Mouse (Mus musculus) liver, embryonic 15.5 days (tissue): ENCODE measurements around the gene Psen2. TPM values are rescaled to one million over a fixed set of nuclear protein-coding genes. Genes with fewer than 3 reads are reported as not detected.
A peak's percentile ranks its signal among the peaks of the same experiment; 100 is the strongest.

ENCODE experiments used
- ATAC-seq: fragments of 200-750 bp; cut with Nextera tagmentation; 2 replicates; pipeline ENCODE4 v1.8.0; 2017; ENCODE audit warnings: moderate number of reproducible peaks, mild to moderate bottlenecking, moderate library complexity; ENCODE audit not compliant: insufficient read depth
- H3K27ac ChIP-seq: fragments of 300-500 bp; sonication (generic); replicated peaks from 2 replicates; pipeline ENCODE4 v1.5.1; 2015; ENCODE audit warnings: mild to moderate bottlenecking, inconsistent platforms
- H3K27me3 ChIP-seq: fragments of 300-500 bp; sonication (generic); 2 replicates; pipeline ENCODE4 v1.6.1; 2015; ENCODE audit warnings: mild to moderate bottlenecking, inconsistent platforms
- H3K36me3 ChIP-seq: fragments of 300-500 bp; sonication (generic); replicated peaks from 2 replicates; pipeline ENCODE4 v1.6.1; 2015; ENCODE audit warnings: moderate library complexity, mild to moderate bottlenecking, inconsistent platforms
- H3K4me1 ChIP-seq: fragments of 300-500 bp; sonication (generic); replicated peaks from 2 replicates; pipeline ENCODE4 v1.6.1; 2015; ENCODE audit warnings: inconsistent platforms
- H3K4me2 ChIP-seq: fragments of 300-500 bp; sonication (generic); 2 replicates; pipeline ENCODE4 v1.6.1; 2015; ENCODE audit warnings: moderate library complexity, mild to moderate bottlenecking, inconsistent platforms
- H3K4me3 ChIP-seq: fragments of 300-500 bp; sonication (generic); replicated peaks from 2 replicates; pipeline ENCODE4 v1.5.1; 2015; ENCODE audit warnings: mild to moderate bottlenecking, inconsistent platforms
- H3K9ac ChIP-seq: fragments of 300-500 bp; sonication (generic); 2 replicates; pipeline ENCODE4 v1.6.1; 2015; ENCODE audit warnings: moderate library complexity, mild to moderate bottlenecking, inconsistent platforms
- H3K9me3 ChIP-seq: fragments of 300-500 bp; sonication (generic); replicated peaks from 2 replicates; pipeline ENCODE4 v1.6.1; 2016; ENCODE audit warnings: inconsistent platforms
- WGBS: fragments of 180-500 bp; shearing (Covaris S2); methylation state at CpG from one replicate; pipeline ENCODE4 v1.1.7; 2015; ENCODE audit warnings: mixed read lengths; ENCODE audit not compliant: insufficient replicate concordance; 5-methylcytosine and 5-hydroxymethylcytosine counted together
- polyA plus RNA-seq: library from polyadenylated mRNA; unstranded; fragments of >200 nt; fragmentation: Nextera tagmentation; extraction: Ambion mirVana; gene quantifications from 2 replicates; pipeline ENCODE4 v1.2.1, GENCODE M21; 2015

Gene Psen2
- polyA plus RNA-seq, 1 experiment from 2014 or later, result 27.0 TPM

- H3K9me3 ChIP-seq, result no peaks in the 10 kb centered on the region
- H3K9ac ChIP-seq, result no peak overlapping the region
- peaks cover 40% of the 10 kb centered on the region for H3K4me1 ChIP-seq
Observed at GRCm38 (mm10) chr1:180186371-180186770, 76.9 kb downstream of the Psen2 start.

GRCm38 (mm10) chr1:180185877-180186276 is 77.4 kb downstream of the Psen2 start:
- no peaks in the 10 kb centered on the region for H3K9me3 ChIP-seq
- no peak overlapping the region for H3K4me3 ChIP-seq
- no peak overlapping the region for H3K27ac ChIP-seq
- H3K9ac ChIP-seq, result no peak overlapping the region
- WGBS, result 60% methylated on average over 5 of the region's 5 CpGs
- 0 out of 2 replicates have a peak, but pooled peaks cover 4% of the 10 kb centered on the region for H3K36me3 ChIP-seq
- no peaks in the 10 kb centered on the region for H3K27me3 ChIP-seq
- H3K4me2 ChIP-seq, result no peak overlapping the region
- ATAC-seq, result no peak
- peaks cover 44% of the 10 kb centered on the region for H3K4me1 ChIP-seq

More at GRCm38 (mm10) chr1:180186371-180186770, 76.9 kb downstream of the Psen2 start:
- no peaks in the 10 kb centered on the region for H3K27me3 ChIP-seq
- 80% methylated on average over 3 of the region's 3 CpGs for WGBS
- H3K27ac ChIP-seq, result no peak overlapping the region
- no peak for ATAC-seq
- 0 out of 2 replicates have a peak, but pooled peaks cover 4% of the 10 kb centered on the region for H3K36me3 ChIP-seq
- no peak overlapping the region for H3K4me2 ChIP-seq
- no peak overlapping the region for H3K4me3 ChIP-seq

- peaks cover 44% of the 10 kb centered on the region for H3K4me1 ChIP-seq
- 0 out of 2 replicates have a peak overlapping the region, but pooled peaks have one; percentile 25 for H3K4me2 ChIP-seq
- H3K4me3 ChIP-seq, result no peak overlapping the region
- whole genome bisulfite sequencing, result 15% methylated on average over 7 of the region's 7 CpGs
- no peak overlapping the region for H3K27ac ChIP-seq
- H3K36me3 ChIP-seq, result 0 out of 2 replicates have a peak, but pooled peaks cover 4% of the 10 kb centered on the region
- peak; percentile 44 for ATAC-seq
- no peaks in the 10 kb centered on the region for H3K9me3 ChIP-seq
- no peak overlapping the region for H3K9ac ChIP-seq
- H3K27me3 ChIP-seq, result no peaks in the 10 kb centered on the region
Observed at GRCm38 (mm10) chr1:180184768-180185167, 78.5 kb downstream of the Psen2 start.

GRCm38 (mm10) chr1:180183525-180184159 is 79.6 kb downstream of the Psen2 start:
- H3K9me3 ChIP-seq, result no peaks in the 10 kb centered on the region
- H3K4me3 ChIP-seq, result no peak overlapping the region
- H3K9ac ChIP-seq, result no peak overlapping the region
- peak overlapping the region; percentile 39; the same call in 1 of the 2 replicates for H3K4me2 ChIP-seq
- no peak for ATAC-seq
- peaks cover 44% of the 10 kb centered on the region for H3K4me1 ChIP-seq
- 71% methylated on average over 6 of the region's 6 CpGs for WGBS
- peak overlapping the region; percentile 64; the same call in 1 of the 2 replicates for H3K27ac ChIP-seq
- H3K27me3 ChIP-seq, result no peaks in the 10 kb centered on the region
- 0 out of 2 replicates have a peak, but pooled peaks cover 4% of the 10 kb centered on the region for H3K36me3 ChIP-seq

- WGBS, result 60% methylated on average over 3 of the region's 3 CpGs
- H3K4me3 ChIP-seq, result peak overlapping the region; percentile 17; the same call in 1 of the 2 replicates
- H3K36me3 ChIP-seq, result no peaks in the 10 kb centered on the region
- H3K27me3 ChIP-seq, result no peaks in the 10 kb centered on the region
- H3K9ac ChIP-seq, result no peak overlapping the region
- peak; percentile 73 for ATAC-seq
- peaks cover 47% of the 10 kb centered on the region for H3K4me1 ChIP-seq
- H3K27ac ChIP-seq, result peak overlapping the region; percentile 74
- peak overlapping the region; percentile 39 for H3K4me2 ChIP-seq
- H3K9me3 ChIP-seq, result no peaks in the 10 kb centered on the region
Observed at GRCm38 (mm10) chr1:180182731-180183130, 80.5 kb downstream of the Psen2 start.

- H3K4me3 ChIP-seq, result no peak overlapping the region
- H3K36me3 ChIP-seq, result no peaks in the 10 kb centered on the region
- H3K9me3 ChIP-seq, result no peaks in the 10 kb centered on the region
- H3K4me2 ChIP-seq, result 0 out of 2 replicates have a peak overlapping the region, but pooled peaks have one; percentile 8
- H3K27ac ChIP-seq, result peak overlapping the region; percentile 74
- peaks cover 47% of the 10 kb centered on the region for H3K4me1 ChIP-seq
- H3K27me3 ChIP-seq, result no peaks in the 10 kb centered on the region
- H3K9ac ChIP-seq, result no peak overlapping the region
- ATAC-seq, result no peak
- 81% methylated on average over 9 of the region's 9 CpGs for WGBS
Observed at GRCm38 (mm10) chr1:180181966-180182319, 81.3 kb downstream of the Psen2 start.

- Histone ChIP-seq H3K9me3 (no peaks in the 10 kb centered on the region), H3K9ac (no peak overlapping the region), H3K27ac (peak overlapping the region; percentile 74; the same call in 1 of the 2 replicates), H3K27me3 (no peaks in the 10 kb centered on the region), H3K4me2 (no peak overlapping the region), H3K36me3 (no peaks in the 10 kb centered on the region), H3K4me3 (no peak overlapping the region), H3K4me1 (peaks cover 52% of the 10 kb centered on the region)
- 76% methylated on average over 7 of the region's 7 CpGs for WGBS
- ATAC-seq, result no peak
Observed at GRCm38 (mm10) chr1:180181304-180181965, 81.8 kb downstream of the Psen2 start.

- Histone ChIP-seq H3K9me3 (no peaks in the 10 kb centered on the region), H3K9ac (no peak overlapping the region), H3K27me3 (no peaks in the 10 kb centered on the region), H3K4me2 (no peak overlapping the region), H3K27ac (no peak overlapping the region), H3K36me3 (no peaks in the 10 kb centered on the region), H3K4me1 (peaks cover 50% of the 10 kb centered on the region), H3K4me3 (no peak overlapping the region)
- ATAC-seq, result no peak
- 87% methylated on average over 2 of the region's 2 CpGs for WGBS
Observed at GRCm38 (mm10) chr1:180179840-180180239, 83.4 kb downstream of the Psen2 start.

- no peak for ATAC-seq
- no peaks in the 10 kb centered on the region for H3K27me3 ChIP-seq
- 77% methylated on average over 4 of the region's 4 CpGs for WGBS
- H3K27ac ChIP-seq, result no peak overlapping the region
- no peak overlapping the region for H3K4me2 ChIP-seq
- no peaks in the 10 kb centered on the region for H3K9me3 ChIP-seq
- H3K9ac ChIP-seq, result no peak overlapping the region
- no peak overlapping the region for H3K4me3 ChIP-seq
- no peaks in the 10 kb centered on the region for H3K36me3 ChIP-seq
- peaks cover 44% of the 10 kb centered on the region for H3K4me1 ChIP-seq
Observed at GRCm38 (mm10) chr1:180179100-180179499, 84.1 kb downstream of the Psen2 start.

GRCm38 (mm10) chr1:180178340-180178739 is 84.9 kb downstream of the Psen2 start:
- H3K4me1 ChIP-seq, result peaks cover 37% of the 10 kb centered on the region
- WGBS, result 85% methylated on average over 9 of the region's 9 CpGs
- no peak overlapping the region for H3K4me2 ChIP-seq
- H3K27ac ChIP-seq, result no peak overlapping the region
- no peak overlapping the region for H3K9ac ChIP-seq
- no peaks in the 10 kb centered on the region for H3K9me3 ChIP-seq
- no peak for ATAC-seq
- no peaks in the 10 kb centered on the region for H3K36me3 ChIP-seq
- H3K4me3 ChIP-seq, result no peak overlapping the region
- H3K27me3 ChIP-seq, result no peaks in the 10 kb centered on the region
